ENCODE assay signal across 30 mouse cellular contexts in genomic region chr19:58738111-58738510, GRCm38 (mm10). TPM values are rescaled to one million over a fixed set of nuclear protein-coding genes. Genes with fewer than 3 reads are reported as not detected.
A peak's percentile ranks its signal among the peaks of the same experiment; 100 is the strongest.
DNase-seq lines count a peak whose midpoint lies in the region; ATAC-seq and TF ChIP-seq lines count a peak whose summit lies in the region.
"Had no signal": no experiment of that assay in that cellular context is flagged by ENCODE, and none has a peak within 500 bp of the region (broad histone marks: within the 10 kb centered on the region; RNA-seq: fewer than 3 reads in every experiment).

No protein-coding gene starts in this region.

- no peak overlapping the region for H3K4me2 ChIP-seq in heart, embryonic 11.5 days
- H3K4me2 ChIP-seq in liver, postnatal 0 days (ENCODE audit: low read depth, low read length): no peak overlapping the region
- H3K4me2 ChIP-seq: embryonic facial prominence, embryonic 12.5 days; embryonic facial prominence, embryonic 15.5 days; heart, embryonic 13.5 days; hindbrain, embryonic 14.5 days had no signal

- H3K9ac ChIP-seq in heart, embryonic 11.5 days (ENCODE audit: low read depth, low read length): no peak overlapping the region
- no peak overlapping the region for H3K9ac ChIP-seq in liver, adult 2 months (ENCODE audit: low read depth, low read length)
- H3K9ac ChIP-seq in liver, postnatal 0 days (replicated peaks): no peak overlapping the region
- H3K9ac ChIP-seq: embryonic facial prominence, embryonic 12.5 days; embryonic facial prominence, embryonic 15.5 days; forebrain, postnatal 0 days; heart, embryonic 13.5 days; hindbrain, embryonic 14.5 days had no signal

- H3K36me3 ChIP-seq in heart, embryonic 11.5 days (ENCODE audit: control insufficient read depth, insufficient read depth, low read length): no peaks in the 10 kb centered on the region
- no peaks in the 10 kb centered on the region for H3K36me3 ChIP-seq in liver, adult 2 months (ENCODE audit: control insufficient read depth, insufficient read depth, low read length)
- H3K36me3 ChIP-seq in liver, postnatal 0 days (replicated peaks; ENCODE audit: insufficient read depth, low read length): no peaks in the 10 kb centered on the region
- H3K36me3 ChIP-seq: embryonic facial prominence, embryonic 12.5 days; embryonic facial prominence, embryonic 15.5 days; heart, embryonic 13.5 days had no signal

- no peak for TF ChIP-seq CTCF in liver, adult 2 months (IDR thresholded peaks at IDR 0.05; ENCODE audit: low read depth, low read length)
- no peak for TF ChIP-seq CTCF in liver, postnatal 0 days (IDR thresholded peaks at IDR 0.05; ENCODE audit: low read depth)

- no peak for ATAC-seq in heart, embryonic 11.5 days (replicated peaks; ENCODE audit: insufficient number of reproducible peaks, low FRiP score, low TSS enrichment)
- ATAC-seq in liver, postnatal 0 days: no peak
- ATAC-seq: activated CD4-positive, CD25-positive, alpha-beta regulatory T cell, adult 4 months; forebrain, embryonic 14.5 days; forebrain, postnatal 0 days; hindbrain, postnatal 0 days had no signal

- TF ChIP-seq POLR2A in liver, adult 2 months (IDR thresholded peaks at IDR 0.05; ENCODE audit: extremely low read depth, insufficient read depth, low read length): no peak

- H3K4me1 ChIP-seq in heart, embryonic 11.5 days (ENCODE audit: control insufficient read depth, insufficient read depth, low read length): no peaks in the 10 kb centered on the region
- H3K4me1 ChIP-seq in liver, adult 2 months (ENCODE audit: control insufficient read depth, insufficient read depth, low read length): peaks cover 2% of the 10 kb centered on the region; the same call in 1 of the 2 replicates
- H3K4me1 ChIP-seq in liver, postnatal 0 days (ENCODE audit: insufficient read depth): no peaks in the 10 kb centered on the region
- H3K4me1 ChIP-seq: embryonic facial prominence, embryonic 12.5 days; embryonic facial prominence, embryonic 15.5 days; heart, embryonic 13.5 days had no signal

- H3K4me3 ChIP-seq in heart, embryonic 11.5 days (ENCODE audit: low read depth, low read length): no peak overlapping the region
- no peak overlapping the region for H3K4me3 ChIP-seq in liver, adult 2 months (ENCODE audit: insufficient read depth, low read depth, low read length)
- H3K4me3 ChIP-seq in liver, postnatal 0 days (ENCODE audit: low read depth, low read length): no peak overlapping the region
- H3K4me3 ChIP-seq: embryonic facial prominence, embryonic 12.5 days; embryonic facial prominence, embryonic 15.5 days; gastrocnemius, adult 2 months; heart, embryonic 13.5 days had no signal

- DNase-seq in heart, adult 11 months: peak; percentile 68
- DNase-seq in kidney, adult 8-10 months: peak; percentile 2 to 19
- DNase-seq in kidney, postnatal 4 days: no peak
- DNase-seq in liver, adult 2 months (ENCODE audit: extremely low read depth, low read depth, low spot score): peak; percentile 60
- DNase-seq in liver, postnatal 0 days: no peak
- DNase-seq: adrenal gland, adult 8-10 months; adrenal gland, postnatal 36 days; cerebellum, adult 18-20 months; cerebellum, adult 9-10 months; cerebellum, postnatal 14 days; forebrain, postnatal 0 days; gastrocnemius, adult 2 months; gastrocnemius, postnatal 14 days; heart, adult 18-20 months; heart, postnatal 14 days; heart, postnatal 4 days had no signal

- 87% methylated on average over 4 of the region's 4 CpGs for WGBS in heart, embryonic 11.5 days (ENCODE audit: insufficient replicate concordance)
- WGBS in liver, adult 2 months: 40% methylated on average over 4 of the region's 4 CpGs
- 65% methylated on average over 4 of the region's 4 CpGs for WGBS in liver, postnatal 0 days (ENCODE audit: insufficient replicate concordance)

- no peaks in the 10 kb centered on the region for H3K79me2 ChIP-seq in liver, adult 2 months (ENCODE audit: control insufficient read depth, insufficient read depth, low read length)

- H3K9me3 ChIP-seq in heart, embryonic 11.5 days (replicated peaks; ENCODE audit: control insufficient read depth, low read length): no peaks in the 10 kb centered on the region
- no peaks in the 10 kb centered on the region for H3K9me3 ChIP-seq in liver, postnatal 0 days (ENCODE audit: low read length)
- H3K9me3 ChIP-seq: embryonic facial prominence, embryonic 12.5 days; embryonic facial prominence, embryonic 15.5 days; heart, embryonic 13.5 days had no signal

- no peak overlapping the region for H3K27ac ChIP-seq in heart, embryonic 11.5 days (ENCODE audit: low read depth, low read length)
- no peak overlapping the region for H3K27ac ChIP-seq in liver, adult 2 months (replicated peaks; ENCODE audit: insufficient read depth, low read depth, low read length)
- no peak overlapping the region for H3K27ac ChIP-seq in liver, postnatal 0 days (ENCODE audit: low read depth)
- H3K27ac ChIP-seq: embryonic facial prominence, embryonic 12.5 days; embryonic facial prominence, embryonic 15.5 days; gastrocnemius, adult 2 months; heart, embryonic 13.5 days; hindbrain, embryonic 14.5 days; hindbrain, postnatal 0 days had no signal

- TF ChIP-seq EP300 in liver, postnatal 0 days (IDR thresholded peaks at IDR 0.05; ENCODE audit: low read depth): no peak

- no peaks in the 10 kb centered on the region; the same call in 1 of the 2 replicates for H3K27me3 ChIP-seq in heart, embryonic 11.5 days (ENCODE audit: control insufficient read depth, insufficient read depth, low read length)
- no peaks in the 10 kb centered on the region for H3K27me3 ChIP-seq in liver, adult 2 months (ENCODE audit: control insufficient read depth, insufficient read depth, low read length)
- H3K27me3 ChIP-seq in liver, postnatal 0 days (ENCODE audit: insufficient read depth, low read length): no peaks in the 10 kb centered on the region
- H3K27me3 ChIP-seq: embryonic facial prominence, embryonic 12.5 days; embryonic facial prominence, embryonic 15.5 days had no signal

RNA-seq across cellular contexts. Expression of gene Pnliprp1, which starts 9.4 kb away (rescaled TPM):
- polyA plus RNA-seq in heart, embryonic 11.5 days (2014; fragmentation: Nextera tagmentation; extraction: Ambion mirVana): 0.37 TPM in 1 of 2 replicates, not detected in the other
- total RNA-seq in liver, adult 2 months (2014; rRNA removed): 5.9 and 43.8 TPM in 2 replicates
- polyA plus RNA-seq in liver, adult 2 months (2012; rRNA removed): 0.17 and 0.23 TPM in 2 replicates
- polyA plus RNA-seq in liver, postnatal 0 days (2015; fragmentation: Nextera tagmentation; extraction: Ambion mirVana): 3.4 and 13.8 TPM in 2 replicates
- total RNA-seq: adrenal gland, adult 8-10 months; adrenal gland, postnatal 36 days; ES-E14; forebrain, postnatal 0 days; gastrocnemius, adult 2 months; gastrocnemius, postnatal 14 days; gastrocnemius, postnatal 4 days; heart, postnatal 14 days; hindbrain, postnatal 0 days had no signal
- polyA plus RNA-seq: activated CD4-positive, CD25-positive, alpha-beta regulatory T cell, adult 4 months; forebrain, embryonic 11.5 days; frontal cortex, adult 2 months; hindbrain, embryonic 11.5 days; hindbrain, embryonic 14.5 days; hindbrain, postnatal 0 days had no signal

RNA-seq across cellular contexts. Expression of gene Pnliprp2, which starts 21.4 kb away (rescaled TPM):
- 0.26 TPM in 1 of 2 replicates, not detected in the other for polyA plus RNA-seq in heart, embryonic 11.5 days (2014; fragmentation: Nextera tagmentation; extraction: Ambion mirVana)
- total RNA-seq in liver, adult 2 months (2014; rRNA removed): 1.8 and 7.8 TPM in 2 replicates
- polyA plus RNA-seq in liver, adult 2 months (2012; rRNA removed): not detected in 2 replicates
- polyA plus RNA-seq in liver, postnatal 0 days (2015; fragmentation: Nextera tagmentation; extraction: Ambion mirVana): 0.34 TPM in 1 of 2 replicates, not detected in the other
- total RNA-seq: adrenal gland, adult 8-10 months; adrenal gland, postnatal 36 days; forebrain, postnatal 0 days; gastrocnemius, adult 2 months; gastrocnemius, postnatal 14 days; gastrocnemius, postnatal 4 days; heart, adult 18-20 months; heart, postnatal 14 days; hindbrain, postnatal 0 days had no signal
- polyA plus RNA-seq: activated CD4-positive, CD25-positive, alpha-beta regulatory T cell, adult 4 months; embryonic facial prominence, embryonic 12.5 days; forebrain, embryonic 11.5 days; forebrain, postnatal 0 days; hindbrain, postnatal 0 days had no signal

RNA-seq across cellular contexts. Expression of gene 1700019N19Rik, which starts 56.1 kb away (rescaled TPM):
- not detected in 2 replicates for polyA plus RNA-seq in heart, embryonic 11.5 days (2014; fragmentation: Nextera tagmentation; extraction: Ambion mirVana)
- not detected in 2 replicates for total RNA-seq in liver, adult 2 months (2014; rRNA removed)
- polyA plus RNA-seq in liver, adult 2 months (2012; rRNA removed): not detected in 2 replicates
- polyA plus RNA-seq in liver, postnatal 0 days (2015; fragmentation: Nextera tagmentation; extraction: Ambion mirVana): not detected in 2 replicates
- total RNA-seq: adrenal gland, postnatal 36 days; forebrain, postnatal 0 days; gastrocnemius, adult 2 months; gastrocnemius, postnatal 14 days; gastrocnemius, postnatal 4 days; heart, adult 18-20 months; heart, postnatal 14 days; hindbrain, postnatal 0 days had no signal
- polyA plus RNA-seq: activated CD4-positive, CD25-positive, alpha-beta regulatory T cell, adult 4 months; embryonic facial prominence, embryonic 15.5 days; forebrain, embryonic 11.5 days; forebrain, embryonic 14.5 days; forebrain, postnatal 0 days; heart, embryonic 13.5 days; heart, embryonic 16.5 days; hindbrain, embryonic 11.5 days; hindbrain, embryonic 14.5 days; hindbrain, postnatal 0 days had no signal

Comparison
In these comparisons a context has a peak if more than half of its experiments do, and no peak if none do; other contexts are left out.
1. DNase-seq: peak in heart, adult 11 months (single experiment), kidney, adult 8-10 months (2 of 2) and liver, adult 2 months (single experiment); none in kidney, postnatal 4 days (0 of 2) and liver, postnatal 0 days (single experiment).